Mouse (Mus musculus) urinary bladder, adult 18-20 months (tissue): ENCODE measurements at regions not wholly inside any gene's neighbourhood (a gene's known extent, or its start where the extent isn't known, plus 50 kb on each side); places are given as distances from the start of the nearest gene placed in this dataset.
"Not testable (repeated sequence)": the region's sequence is repeated elsewhere in the genome, so short reads cannot be mapped to it uniquely, and the experiment has no call there.

Experiments
- DNase-seq, 2 experiments: peaks; one replicate each; pipeline ENCODE4 v3.0.0; 2022; ENCODE audit warnings: low spot score in 2 of 2, mixed read lengths in 2 of 2

- no peak for DNase-seq
These were observed 238.0 kb downstream of the Prex1 start for GRCm38 (mm10) chr2:166475624-166476023.

- no peak for DNase-seq
These were observed 239.0 kb downstream of the Prex1 start for GRCm38 (mm10) chr2:166474601-166475000.

- no peak for DNase-seq
These were observed 242.3 kb downstream of the Prex1 start for GRCm38 (mm10) chr2:166471257-166471753.

GRCm38 (mm10) chr2:166469046-166469593, 244.5 kb downstream of the Prex1 start:
- no peak for DNase-seq

GRCm38 (mm10) chr2:166467137-166467536, 246.5 kb downstream of the Prex1 start:
- no peak for DNase-seq

- DNase-seq, result no peak
These were observed 248.1 kb downstream of the Prex1 start for GRCm38 (mm10) chr2:166465531-166465930.

GRCm38 (mm10) chr2:166463539-166463938, 250.1 kb downstream of the Prex1 start:
- no peak for DNase-seq

- DNase-seq, result no peak
These were observed 251.7 kb downstream of the Prex1 start for GRCm38 (mm10) chr2:166461956-166462355.

- no peak for DNase-seq
These were observed 252.5 kb downstream of the Prex1 start for GRCm38 (mm10) chr2:166461103-166461502.

- no peak for DNase-seq
These were observed 253.7 kb downstream of the Prex1 start for GRCm38 (mm10) chr2:166459955-166460354.

- DNase-seq, result no peak
These were observed 254.7 kb downstream of the Prex1 start for GRCm38 (mm10) chr2:166458953-166459352.

- DNase-seq, result no peak
These were observed 256.1 kb downstream of the Prex1 start for GRCm38 (mm10) chr2:166457381-166458172.

GRCm38 (mm10) chr2:166454160-166454888, 259.3 kb downstream of the Prex1 start:
- not testable (repeated sequence) for DNase-seq

- no peak for DNase-seq
These were observed 262.7 kb downstream of the Prex1 start for GRCm38 (mm10) chr2:166450964-166451363.

- DNase-seq, result no peak
These were observed 263.3 kb downstream of the Prex1 start for GRCm38 (mm10) chr2:166450380-166450779.

GRCm38 (mm10) chr2:166448724-166449123, 264.9 kb downstream of the Prex1 start:
- DNase-seq, result no peak

- no peak for DNase-seq
These were observed 265.5 kb downstream of the Prex1 start for GRCm38 (mm10) chr2:166448161-166448560.

- no peak for DNase-seq
These were observed 267.1 kb downstream of the Prex1 start for GRCm38 (mm10) chr2:166446536-166446935.

GRCm38 (mm10) chr2:166445824-166446223, 267.8 kb downstream of the Prex1 start:
- not testable (repeated sequence) for DNase-seq

GRCm38 (mm10) chr2:166442997-166443396, 270.6 kb downstream of the Prex1 start:
- DNase-seq, result peak in 1 of 2 experiments; percentile 52

- no peak for DNase-seq
These were observed 273.5 kb downstream of the Prex1 start for GRCm38 (mm10) chr2:166439847-166440775.
